Mouse (Mus musculus) kidney, adult 8-10 months (tissue): ENCODE measurements around the gene Syt14.

Experiments
- DNase-seq, 2 experiments: peaks; one replicate each; pipeline ENCODE4 v3.0.0; 2022

The Syt14 gene

DNA sequence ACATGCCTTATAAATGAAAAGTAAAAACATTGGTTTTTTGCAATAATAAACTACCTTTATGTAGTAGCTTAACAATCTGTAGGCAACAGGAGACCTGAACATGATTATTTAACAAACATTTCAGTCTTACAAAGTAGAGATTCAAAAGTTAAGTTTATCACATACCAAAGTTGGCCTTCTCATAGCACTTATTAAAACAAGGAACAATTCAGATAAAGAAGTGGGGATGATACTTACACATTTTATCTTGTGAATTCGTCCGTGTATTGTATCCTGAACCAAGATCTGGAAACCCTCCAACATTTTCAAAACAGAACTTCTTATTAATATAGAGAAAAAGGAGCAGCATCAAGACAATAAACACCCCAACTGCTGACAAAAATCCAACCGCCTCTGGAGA, 49.1 kb downstream of the Syt14 start:
- DNase-seq = no peak

DNA sequence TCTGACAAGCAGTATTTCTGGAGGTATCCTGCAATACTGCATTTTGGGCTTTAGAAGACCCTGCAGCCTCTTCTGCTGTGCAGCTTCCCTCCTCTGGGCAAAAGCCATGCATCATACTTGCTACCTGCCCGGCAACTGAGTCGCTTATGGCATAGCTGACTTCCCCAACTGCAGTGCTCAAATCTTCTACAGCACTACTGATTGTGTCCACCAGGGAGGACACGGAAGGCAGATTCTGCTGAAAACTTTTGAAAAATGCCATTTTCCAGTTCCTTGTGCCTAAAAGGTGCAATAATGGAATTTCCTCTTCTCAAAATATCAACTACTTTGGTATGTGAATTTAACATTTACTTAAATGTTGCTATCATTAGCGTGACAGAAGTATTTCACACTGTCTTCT, 51.2 kb downstream of the Syt14 start:
- no peak for DNase-seq

DNA sequence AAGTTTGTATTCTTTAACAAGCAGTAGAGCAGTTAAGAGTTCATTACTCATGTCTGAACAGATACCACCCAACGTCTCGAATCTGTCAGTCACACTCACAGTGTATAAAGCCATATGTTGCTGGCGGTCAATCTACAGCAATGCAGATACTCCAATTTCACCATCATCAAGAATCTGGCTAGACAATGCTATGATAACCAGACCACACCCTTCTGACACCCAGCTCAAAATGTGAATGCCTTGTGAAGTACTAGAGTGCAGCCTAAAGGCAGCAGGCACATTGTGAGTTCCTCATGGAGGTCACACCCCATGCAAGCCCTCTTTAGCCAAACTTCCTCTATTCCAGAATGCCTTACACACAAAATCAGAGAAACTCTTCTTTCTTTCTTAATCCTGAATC, 53.9 kb downstream of the Syt14 start:
- no peak for DNase-seq

- no peak for DNase-seq
Observed at GRCm38 (mm10) chr1:192981120-192981519, 54.5 kb downstream of the Syt14 start.

DNA sequence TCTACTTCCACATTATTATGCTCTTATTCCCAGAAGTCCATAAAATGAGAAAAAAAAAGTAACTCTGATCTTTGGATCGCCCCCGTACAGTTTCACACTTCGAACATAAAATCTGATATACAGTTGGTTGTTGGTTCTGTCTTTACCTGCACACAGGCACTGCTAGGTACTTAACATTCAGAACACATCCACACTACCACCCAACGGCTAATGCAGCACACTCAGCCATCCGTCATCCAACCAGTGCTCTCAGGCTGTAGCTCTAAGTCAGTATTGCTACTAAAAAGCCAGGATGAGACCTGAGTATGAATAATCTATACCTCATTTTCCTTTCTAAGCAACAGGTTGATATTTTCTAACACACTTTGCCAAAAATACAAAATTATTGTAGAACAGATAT, 73.3 kb downstream of the Syt14 start:
- DNase-seq = no peak

DNA sequence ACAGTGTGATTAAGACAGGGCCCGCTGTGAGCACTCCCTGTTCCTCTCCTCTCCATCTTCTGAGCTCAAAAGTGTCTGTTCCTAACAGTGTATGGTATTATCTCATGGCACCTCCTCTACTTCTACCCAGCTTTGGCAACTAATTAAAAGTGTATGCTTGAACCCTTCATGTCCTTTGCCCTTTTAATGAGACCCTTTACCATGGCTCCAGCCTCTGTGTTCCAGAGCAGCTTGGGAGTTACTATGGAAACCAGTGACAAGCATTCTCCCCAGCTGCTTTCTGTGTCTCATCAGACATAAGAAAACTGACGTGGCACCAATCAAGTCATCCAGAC, 87.8 kb downstream of the Syt14 start:
- DNase-seq = no peak

DNA sequence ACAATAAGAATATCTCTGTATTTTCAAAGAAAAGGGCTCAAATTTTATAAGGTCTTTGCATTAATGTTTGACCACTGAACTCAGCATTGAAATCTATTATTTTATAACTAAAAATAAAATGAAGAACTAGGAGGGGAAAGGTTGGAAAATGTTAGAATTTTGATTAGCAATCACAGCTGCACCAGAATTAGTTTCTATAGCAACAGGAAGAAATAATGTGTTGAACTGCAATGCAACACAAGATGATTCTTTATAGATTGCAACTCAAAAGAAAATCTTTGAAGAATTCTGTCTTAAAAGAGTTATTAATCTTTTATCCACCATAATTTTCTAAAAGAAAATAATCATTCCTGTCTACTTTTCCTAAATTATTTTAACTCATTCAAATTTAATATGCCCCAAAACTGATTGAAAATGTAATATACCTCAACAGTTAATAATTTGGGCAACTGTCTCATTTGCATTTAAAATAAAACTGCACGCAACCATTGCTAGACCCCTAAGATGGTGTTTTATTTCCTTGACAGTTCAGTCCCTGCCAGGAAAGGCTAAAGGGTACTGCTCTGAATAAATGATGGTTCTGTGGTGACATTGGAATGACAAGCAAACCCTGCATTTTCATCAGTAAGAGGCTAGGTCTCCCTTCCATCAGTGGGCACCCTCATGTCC, 88.3 kb downstream of the Syt14 start:
- no peak for DNase-seq

DNA sequence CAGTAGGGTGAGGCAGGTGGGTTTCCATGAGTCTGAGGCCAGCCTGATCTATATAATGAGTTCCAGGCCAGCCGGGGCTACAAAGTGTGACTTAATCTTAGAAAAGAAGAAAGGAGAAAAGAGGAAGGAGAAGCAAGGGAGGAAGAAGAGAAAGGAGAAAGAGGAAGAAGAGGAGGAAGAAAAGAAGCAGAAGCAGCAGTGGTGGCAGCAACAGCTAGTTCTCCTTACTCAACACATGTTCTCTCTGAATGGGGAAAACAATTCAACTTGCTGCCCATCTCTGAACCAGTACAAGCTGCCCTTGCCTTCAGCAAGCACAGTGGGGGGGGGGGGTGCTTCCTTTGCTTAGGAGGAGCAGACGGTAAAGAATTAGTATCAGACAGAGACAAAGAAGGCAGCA, 96.5 kb downstream of the Syt14 start:
- DNase-seq = no peak

- no peak for DNase-seq
Observed at GRCm38 (mm10) chr1:192937956-192938355, 97.6 kb downstream of the Syt14 start.

GRCm38 (mm10) chr1:192931797-192932196, 103.8 kb downstream of the Syt14 start:
- DNase-seq = no peak

DNA sequence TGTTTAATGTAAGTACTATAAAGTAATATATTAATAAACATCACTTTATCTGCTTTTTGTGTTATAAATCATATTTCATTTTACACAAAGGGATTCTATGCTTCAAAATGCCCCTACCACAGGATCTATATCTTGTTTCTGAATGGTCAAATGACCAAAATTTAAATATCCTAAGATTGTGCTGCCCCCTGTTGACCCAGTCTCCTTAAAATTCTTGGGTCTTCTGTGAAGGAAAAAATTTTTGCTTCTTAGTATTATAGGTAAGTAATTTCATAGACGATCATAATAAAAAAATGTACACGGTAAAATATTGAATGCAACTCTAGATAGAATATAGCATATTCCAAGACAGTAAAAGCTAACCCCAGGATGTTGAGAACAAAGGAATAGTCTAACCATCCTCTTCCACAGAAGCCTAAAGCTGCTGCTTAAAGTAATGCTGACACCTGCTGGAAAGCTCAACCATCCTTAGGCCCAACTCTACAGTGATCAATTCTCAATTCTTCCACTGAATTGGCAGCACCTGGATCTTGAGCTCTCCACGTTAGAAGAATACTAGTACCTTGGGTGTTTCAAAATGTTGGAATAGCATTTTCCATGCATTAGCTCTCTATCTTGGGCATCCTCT, 123.4 kb downstream of the Syt14 start:
- DNase-seq = peak; percentile 11 to 33

GRCm38 (mm10) chr1:192901516-192901915, 134.1 kb downstream of the Syt14 start:
- no peak for DNase-seq

- DNase-seq = no peak
Observed at GRCm38 (mm10) chr1:192900913-192901312, 134.7 kb downstream of the Syt14 start.

GRCm38 (mm10) chr1:192898742-192899141, 136.8 kb downstream of the Syt14 start:
- no peak for DNase-seq

- no peak for DNase-seq
Observed at GRCm38 (mm10) chr1:192897218-192897617, 138.4 kb downstream of the Syt14 start.

DNA sequence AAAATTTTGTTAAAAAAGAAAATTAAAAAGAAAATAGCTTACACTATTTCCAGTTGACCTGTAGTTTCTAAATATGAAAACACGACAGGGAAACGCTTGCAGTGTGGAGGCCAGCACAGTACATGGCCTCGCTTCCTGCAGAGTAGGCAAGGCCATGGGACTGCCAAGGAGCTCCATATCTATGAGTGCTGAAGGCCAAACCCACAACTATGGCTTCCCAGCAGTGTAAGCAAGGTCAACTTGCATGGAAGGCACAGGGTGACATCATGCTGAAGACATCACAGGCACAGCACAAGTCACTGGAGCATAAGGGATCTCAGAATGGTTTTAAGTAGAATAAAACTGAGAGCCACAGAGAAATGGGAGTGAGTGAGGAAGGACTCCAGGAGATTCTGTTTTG, 139.5 kb downstream of the Syt14 start:
- DNase-seq = no peak

GRCm38 (mm10) chr1:192890716-192891115, 144.9 kb downstream of the Syt14 start:
- DNase-seq = no peak

DNA sequence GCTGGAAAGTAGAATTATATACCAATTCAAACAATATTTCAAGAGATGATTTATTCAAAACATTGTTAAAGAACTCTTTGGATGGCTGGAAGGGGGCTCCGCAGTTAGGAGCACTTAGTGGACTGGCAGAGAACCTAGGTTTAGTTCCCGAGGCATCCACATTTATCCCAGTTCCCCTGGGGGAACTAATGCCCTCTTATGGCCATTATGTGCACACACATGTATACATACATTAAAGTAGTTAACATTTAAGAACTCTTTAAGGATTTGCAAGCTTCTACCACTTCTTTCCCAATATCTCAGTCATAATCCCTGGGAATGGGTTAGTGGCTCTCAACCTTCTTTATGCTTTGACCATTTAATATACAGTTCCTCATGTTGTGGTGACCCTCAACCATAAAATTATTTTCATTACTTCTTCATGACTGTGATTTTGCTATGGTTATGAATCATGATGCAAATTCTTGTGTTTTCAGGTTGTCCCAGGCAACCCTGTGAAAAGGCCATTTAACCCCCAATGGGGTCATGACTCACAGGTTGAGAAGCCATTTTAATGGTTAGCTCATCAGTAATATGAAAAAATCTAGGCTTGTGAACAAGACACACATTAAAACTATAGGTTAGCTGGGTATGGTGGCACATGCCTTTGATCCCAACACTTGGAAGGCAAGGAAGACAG, 152.8 kb downstream of the Syt14 start:
- no peak for DNase-seq

DNA sequence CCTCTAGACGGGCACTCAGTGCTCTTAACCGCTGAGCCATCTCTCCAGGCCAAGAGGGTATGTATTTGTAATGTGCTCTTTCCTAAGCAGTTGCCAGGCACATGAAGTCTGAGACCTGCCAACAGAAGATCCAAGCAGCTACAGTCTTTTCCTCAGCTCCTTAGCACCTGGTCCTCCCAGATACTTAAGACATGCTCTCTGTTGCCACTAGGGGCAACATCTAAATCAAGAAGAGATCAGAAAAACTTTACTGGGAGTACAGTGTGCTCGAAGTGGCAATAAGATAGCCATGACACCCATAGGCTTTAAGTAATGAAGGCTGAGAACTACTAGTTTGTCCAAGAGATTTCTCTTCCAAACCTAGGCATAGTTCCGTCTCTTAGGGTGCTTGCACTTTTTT, 155.4 kb downstream of the Syt14 start:
- no peak for DNase-seq

DNA sequence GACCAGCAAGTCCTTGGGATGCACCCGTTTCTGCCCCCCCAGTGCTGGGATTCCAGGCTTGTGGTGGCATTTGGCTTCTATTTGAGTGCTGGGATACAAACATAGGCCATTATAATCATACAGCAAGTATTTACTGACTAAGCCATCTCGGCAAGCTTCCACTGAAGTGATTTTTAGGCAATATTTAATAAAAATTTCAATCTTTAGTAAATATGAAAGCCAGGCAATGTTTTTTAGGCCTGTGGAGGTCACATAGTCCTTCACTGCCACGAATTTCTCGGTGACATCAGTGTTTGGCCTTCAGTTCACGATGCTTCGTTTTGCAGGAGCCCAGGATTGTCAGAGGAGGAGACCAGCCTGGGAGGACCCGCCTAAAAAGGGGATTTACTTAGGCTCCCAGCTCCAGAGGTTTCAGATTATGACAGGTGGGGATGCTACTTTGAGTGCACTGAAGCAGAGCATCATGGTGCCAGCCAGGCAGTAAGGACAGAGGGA, 156.4 kb downstream of the Syt14 start:
- DNase-seq = no peak

GRCm38 (mm10) chr1:192872841-192873240, 162.7 kb downstream of the Syt14 start:
- no peak for DNase-seq

- DNase-seq = no peak
Observed at GRCm38 (mm10) chr1:192869761-192870160, 165.8 kb downstream of the Syt14 start.

DNA sequence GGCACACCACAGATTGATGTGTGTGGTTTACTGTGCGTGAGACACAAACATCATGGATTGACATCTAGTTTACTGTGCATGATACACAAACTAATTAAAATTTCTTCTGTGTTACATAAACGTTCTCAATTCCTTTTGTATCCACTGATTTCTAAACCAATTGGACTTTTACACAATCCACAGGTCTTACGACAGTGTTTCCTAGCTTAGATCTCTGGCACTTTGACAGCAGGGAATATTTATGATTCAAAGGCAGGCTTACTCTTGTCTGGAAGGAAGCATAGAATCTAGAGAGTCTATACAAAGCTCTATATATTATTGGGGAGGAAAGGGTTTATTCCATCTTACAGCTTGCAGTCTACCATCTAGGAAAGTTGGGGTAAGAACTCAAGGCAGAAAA, 171.1 kb downstream of the Syt14 start:
- DNase-seq = no peak

DNA sequence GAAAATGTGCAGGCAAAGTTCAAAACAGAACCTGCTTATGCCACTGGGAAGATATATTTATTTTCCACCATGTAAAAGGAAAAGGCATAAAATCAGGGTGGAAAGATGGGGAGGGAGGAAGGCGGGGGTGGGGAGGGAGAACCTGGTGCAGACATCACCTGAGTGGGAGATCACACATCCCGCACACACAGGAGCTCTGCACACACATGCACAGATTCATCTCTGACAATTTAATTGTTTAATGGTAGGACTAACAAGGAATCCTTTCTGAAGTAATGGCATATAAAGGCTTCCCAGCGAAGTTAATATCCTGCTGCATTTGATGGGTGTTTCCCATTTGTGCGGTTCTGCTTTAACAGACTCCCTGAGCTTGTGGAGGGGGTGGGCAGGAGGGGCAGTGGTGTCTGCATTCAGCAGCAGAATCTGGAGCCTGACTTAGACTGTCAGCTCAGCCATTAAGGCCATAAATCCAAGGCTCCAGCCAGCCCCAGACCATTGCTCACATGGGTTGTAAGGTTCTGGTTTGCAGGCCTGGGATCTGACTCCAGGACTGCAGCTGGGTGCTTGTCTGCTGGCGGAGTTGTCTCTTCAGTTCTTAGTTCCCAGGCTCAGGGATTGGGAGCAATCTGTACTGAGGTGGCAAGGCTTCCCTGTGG, 174.1 kb downstream of the Syt14 start:
- DNase-seq = no peak
